Mouse (Mus musculus) kidney, adult 2 months (tissue): Measurements from ENCODE around the gene Elavl1. TPM values are rescaled to one million over a fixed set of nuclear protein-coding genes. Genes with fewer than 3 reads are reported as not detected.
A peak's percentile ranks its signal among the peaks of the same experiment; 100 is the strongest.

Experiments used
- DNase-seq: peaks from one replicate; pipeline ENCODE4 v3.0.0; 2021
- H3K27ac ChIP-seq: fragments of 200-500 bp; 2 replicates; pipeline ENCODE4 v1.5.1; 2012; ENCODE audit warnings: low read depth, low read length, control low read depth, inconsistent platforms; ENCODE audit not compliant: insufficient read depth
- H3K27me3 ChIP-seq: fragments of 200-500 bp; replicated peaks from 2 replicates; pipeline ENCODE4 v1.6.1; 2012; ENCODE audit warnings: mild to moderate bottlenecking, moderate library complexity, low read length, inconsistent platforms; ENCODE audit not compliant: control insufficient read depth, insufficient read depth
- H3K36me3 ChIP-seq: fragments of 200-500 bp; 2 replicates; pipeline ENCODE4 v1.6.1; 2012; ENCODE audit warnings: mild to moderate bottlenecking, moderate library complexity, low read length, inconsistent platforms; ENCODE audit not compliant: control insufficient read depth, insufficient read depth
- H3K4me1 ChIP-seq: fragments of 200-500 bp; 2 replicates; pipeline ENCODE4 v1.6.1; 2011; ENCODE audit warnings: low read length; ENCODE audit not compliant: control insufficient read depth, insufficient read depth
- H3K4me3 ChIP-seq: fragments of 200-500 bp; 2 replicates; pipeline ENCODE4 v1.5.1; 2011; ENCODE audit warnings: mild to moderate bottlenecking, low read depth, low read length, control low read depth; ENCODE audit not compliant: insufficient read depth
- CTCF ChIP-seq: fragments of 200-500 bp; conservative IDR thresholded peaks from 2 replicates; pipeline ENCODE4 v1.5.1; 2011; ENCODE audit warnings: low read depth, mild to moderate bottlenecking, control low read depth, low read length, moderate library complexity, mixed read lengths; ENCODE audit not compliant: insufficient read depth, insufficient read length
- POLR2A ChIP-seq: fragments of 200-500 bp; IDR thresholded peaks from one replicate; pipeline ENCODE4 v1.6.1; 2011; ENCODE audit warnings: low read depth, low read length, control low read depth
- WGBS: fragments of 180-500 bp; shearing (Covaris S2); methylation state at CpG from one replicate; pipeline ENCODE4 v1.1.7; 2018; 5-methylcytosine and 5-hydroxymethylcytosine counted together
- polyA plus RNA-seq: library from polyadenylated mRNA; depleted of rRNA; stranded (reverse); fragments of >200 nt; gene quantifications from 2 replicates; pipeline ENCODE4 v1.2.3, GENCODE M21; 2012

Elavl1 gene
- polyA plus RNA-seq, 1 experiment, result 35.9 TPM

GRCm38 (mm10) chr8:4322470-4322869, 2.7 kb downstream of the Elavl1 start:
- TF ChIP-seq CTCF (peak; percentile 92), POLR2A (no peak)
- WGBS, result 27% methylated on average over 2 of the region's 2 CpGs
- peak; percentile 89 for DNase-seq

DNA sequence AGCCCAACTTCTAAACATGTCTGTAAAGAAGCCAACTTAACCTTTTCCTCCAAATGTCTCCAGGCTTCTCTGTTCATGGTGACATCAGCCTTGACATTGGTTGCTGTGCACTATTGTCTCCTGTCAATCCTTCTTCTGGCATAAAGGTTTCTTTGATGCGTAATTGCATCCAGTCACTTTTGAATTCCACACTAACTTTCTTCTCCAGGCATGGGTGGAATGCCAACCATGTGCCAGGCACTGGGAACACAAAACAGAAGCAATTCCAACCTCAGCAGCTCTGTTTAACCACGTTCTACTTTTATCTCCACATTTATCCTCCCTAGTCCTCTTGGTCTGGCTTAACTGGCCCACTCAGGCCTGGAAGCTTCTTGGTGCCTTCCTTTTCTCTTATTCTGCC, 4.2 kb downstream of the Elavl1 start:
- H3K27me3 ChIP-seq, result no peaks in the 10 kb centered on the region
- 38% methylated on average over 2 of the region's 2 CpGs for WGBS
- no peaks in the 10 kb centered on the region for H3K36me3 ChIP-seq
- TF ChIP-seq CTCF, result no peak
- TF ChIP-seq POLR2A, result no peak
- peaks cover 53% of the 10 kb centered on the region for H3K4me1 ChIP-seq
- peak overlapping the region; percentile 63 for H3K27ac ChIP-seq
- DNase-seq, result peak; percentile 26
- no peak overlapping the region for H3K4me3 ChIP-seq

More at GRCm38 (mm10) chr8:4322470-4322869, 2.7 kb downstream of the Elavl1 start:
- Histone ChIP-seq H3K4me3 (no peak overlapping the region), H3K27ac (no peak overlapping the region), H3K4me1 (peaks cover 53% of the 10 kb centered on the region), H3K27me3 (no peaks in the 10 kb centered on the region), H3K36me3 (no peaks in the 10 kb centered on the region)

DNA sequence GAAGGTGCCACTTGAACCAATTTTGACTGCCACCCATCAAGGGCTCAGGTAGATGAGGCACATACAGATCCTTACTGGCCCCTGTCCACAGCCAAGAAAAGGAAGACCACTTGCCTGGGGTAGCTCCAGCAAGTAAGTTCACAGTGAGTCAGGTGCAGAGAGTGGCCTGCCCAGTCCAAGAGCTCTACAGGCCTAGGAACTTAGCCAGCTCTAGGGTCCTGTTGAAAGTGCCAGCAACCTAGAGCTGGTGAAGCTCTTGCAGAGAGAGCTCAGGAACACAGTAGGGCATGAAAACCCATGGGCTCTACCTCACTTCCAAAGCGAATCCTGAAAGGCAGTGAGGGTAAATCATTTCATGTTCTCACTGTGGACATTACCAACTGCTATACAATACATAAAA, 4.8 kb downstream of the Elavl1 start:
- Histone ChIP-seq H3K36me3 (no peaks in the 10 kb centered on the region), H3K4me1 (peaks cover 57% of the 10 kb centered on the region), H3K27me3 (no peaks in the 10 kb centered on the region), H3K4me3 (no peak overlapping the region), H3K27ac (peak overlapping the region; percentile 63)
- 70% methylated on average over 1 of the region's 1 CpGs for WGBS
- DNase-seq, result no peak
- TF ChIP-seq POLR2A (no peak), CTCF (no peak)

DNA sequence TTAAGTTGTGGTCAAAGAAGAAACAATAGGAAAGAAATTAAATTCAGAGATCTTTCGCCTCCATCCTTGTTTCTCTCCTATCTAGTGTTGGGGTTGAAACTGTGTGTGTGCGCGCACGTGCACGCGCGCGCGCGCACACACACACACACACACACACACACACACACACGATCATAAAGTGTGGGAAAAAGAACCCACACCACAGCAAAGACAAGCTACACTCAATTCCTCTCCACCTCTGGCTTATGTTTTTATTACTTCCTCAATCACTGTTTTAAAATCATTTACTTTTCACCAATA, 5.7 kb downstream of the Elavl1 start:
- WGBS, result 89% methylated on average over 11 of the region's 11 CpGs
- Histone ChIP-seq H3K36me3 (no peaks in the 10 kb centered on the region), H3K27ac (peak overlapping the region; percentile 93), H3K4me1 (peaks cover 60% of the 10 kb centered on the region), H3K27me3 (no peaks in the 10 kb centered on the region), H3K4me3 (no peak overlapping the region)
- no peak for DNase-seq
- no peak for TF ChIP-seq POLR2A
- TF ChIP-seq CTCF, result no peak

DNA sequence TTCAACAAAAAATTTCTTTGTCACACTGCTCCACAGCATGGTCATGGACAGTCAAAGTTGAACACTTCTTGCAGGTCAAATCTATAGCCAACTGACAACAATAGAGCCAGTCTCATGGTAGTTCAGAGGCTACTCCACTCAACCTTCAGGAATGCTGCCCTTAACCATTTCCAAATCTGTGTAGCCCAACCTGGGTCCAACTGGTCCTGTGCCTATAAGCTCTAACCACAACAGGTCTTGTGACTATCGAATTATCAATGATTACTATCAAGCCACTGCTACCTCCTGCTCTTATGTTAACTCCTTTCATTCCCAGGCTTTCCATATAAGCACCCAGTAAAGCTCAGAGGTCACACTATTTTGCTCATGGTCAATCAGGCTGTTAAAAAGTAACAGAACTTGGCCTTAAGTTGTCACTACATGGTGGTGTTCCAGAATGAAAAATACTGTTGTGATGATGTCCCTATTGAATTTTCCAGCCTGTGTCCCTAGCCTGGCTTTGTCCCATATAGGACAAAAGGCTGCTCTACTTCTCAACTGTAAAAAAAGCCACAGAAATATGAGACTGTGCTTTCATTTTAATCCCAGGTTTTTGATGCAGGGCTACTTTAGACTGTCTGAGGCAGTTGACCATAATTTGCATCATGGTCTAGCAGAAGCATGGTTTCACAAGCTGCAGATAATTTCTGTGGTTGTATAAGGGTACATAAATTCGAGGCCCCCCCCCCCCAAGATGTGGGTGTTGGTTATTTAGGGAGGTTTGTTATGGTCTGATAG, 6.2 kb downstream of the Elavl1 start:
- peak; percentile 80 for DNase-seq
- no peak for TF ChIP-seq POLR2A
- no peak for TF ChIP-seq CTCF
- Histone ChIP-seq H3K27me3 (no peaks in the 10 kb centered on the region), H3K4me3 (no peak overlapping the region), H3K36me3 (no peaks in the 10 kb centered on the region), H3K4me1 (peaks cover 62% of the 10 kb centered on the region), H3K27ac (peak overlapping the region; percentile 93)
- 37% methylated on average over 2 of the region's 2 CpGs for WGBS

- H3K27me3 ChIP-seq, result no peaks in the 10 kb centered on the region
- H3K4me3 ChIP-seq, result no peak overlapping the region
- no peak for TF ChIP-seq CTCF
- no peak for TF ChIP-seq POLR2A
- no peaks in the 10 kb centered on the region for H3K36me3 ChIP-seq
- no peak for DNase-seq
- peak overlapping the region; percentile 93 for H3K27ac ChIP-seq
- H3K4me1 ChIP-seq, result peaks cover 59% of the 10 kb centered on the region
- WGBS, result 80% methylated on average over 5 of the region's 5 CpGs
These were observed 7.1 kb downstream of the Elavl1 start for GRCm38 (mm10) chr8:4318124-4318523.

GRCm38 (mm10) chr8:4314852-4315251, 10.4 kb downstream of the Elavl1 start:
- Histone ChIP-seq H3K4me3 (no peak overlapping the region), H3K36me3 (peaks cover 4% of the 10 kb centered on the region; the same call in 1 of the 2 replicates), H3K27ac (peak overlapping the region; percentile 75), H3K4me1 (peaks cover 32% of the 10 kb centered on the region), H3K27me3 (no peaks in the 10 kb centered on the region)
- WGBS, result 56% methylated on average over 3 of the region's 3 CpGs
- no peak for TF ChIP-seq POLR2A
- no peak for TF ChIP-seq CTCF
- peak; percentile 46 for DNase-seq
